Mouse (Mus musculus): ENCODE results near the gene Cyp2d22. TPM values are rescaled to one million over a fixed set of nuclear protein-coding genes. Genes with fewer than 3 reads are reported as not detected.

Cyp2d22 gene
- polyA plus RNA-seq, 1 experiment = 0.06 TPM

- peaks cover 10% of the 10 kb centered on the region for H3K79me2 ChIP-seq (ENCODE audit: control insufficient read depth, insufficient read depth)
- H3K79me3 ChIP-seq (ENCODE audit: low read depth) = no peaks in the 10 kb centered on the region
- no peaks in the 10 kb centered on the region for H3K27me3 ChIP-seq (ENCODE audit: control insufficient read depth, insufficient read depth, insufficient read length)
- TF ChIP-seq MYOD1 (IDR thresholded peaks at IDR 0.05; ENCODE audit: control insufficient read depth, insufficient read length, low read depth) (no peak), MAX (IDR thresholded peaks at IDR 0.05) (no peak), CEBPB (IDR thresholded peaks at IDR 0.05; ENCODE audit: low read depth) (no peak), FOSL1 (IDR thresholded peaks at IDR 0.05; ENCODE audit: insufficient read depth, low read length, poor library complexity, severe bottlenecking) (no peak), CTCF (IDR thresholded peaks at IDR 0.05; ENCODE audit: control insufficient read depth, insufficient read depth, insufficient read length) (no peak), MYOG (IDR thresholded peaks at IDR 0.05; ENCODE audit: control insufficient read depth, extremely low read depth, insufficient read length) (no peak), USF1 (IDR thresholded peaks at IDR 0.05; ENCODE audit: low read depth) (no peak)
- H3K36me3 ChIP-seq (ENCODE audit: control insufficient read depth, insufficient read depth) = peaks cover 9% of the 10 kb centered on the region
- H3ac ChIP-seq (ENCODE audit: control insufficient read depth, insufficient read length, low read depth) = no peak overlapping the region
- no peak overlapping the region for H3K4me3 ChIP-seq (ENCODE audit: insufficient read depth, poor library complexity, severe bottlenecking)
Observed at GRCm38 (mm10) chr15:82339634-82340254, 40.3 kb downstream of the Cyp2d22 start.

DNA sequence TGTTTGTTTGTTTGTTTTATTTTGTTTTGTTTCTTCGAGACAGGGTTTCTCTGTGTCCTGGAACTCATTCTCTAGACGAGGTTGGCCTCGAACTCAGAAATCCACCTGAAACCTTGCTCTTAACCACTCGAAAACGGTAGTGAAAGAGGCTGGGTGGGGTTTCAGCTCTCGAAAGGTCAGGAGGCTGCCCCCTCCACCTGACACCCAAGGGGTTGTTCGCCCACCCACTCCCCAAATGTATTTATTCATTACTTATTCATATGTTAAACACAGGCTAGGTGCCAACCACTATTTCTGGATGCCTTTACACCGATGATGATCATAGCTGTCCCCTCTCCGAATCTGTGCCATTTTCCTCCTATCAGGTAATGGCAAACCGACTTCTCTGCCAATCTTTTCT lies 40.9 kb downstream of the Cyp2d22 start:
- Histone ChIP-seq H3K79me3 (ENCODE audit: low read depth) (no peaks in the 10 kb centered on the region), H3K36me3 (ENCODE audit: control insufficient read depth, insufficient read depth) (peaks cover 14% of the 10 kb centered on the region), H3K4me3 (ENCODE audit: insufficient read depth, poor library complexity, severe bottlenecking) (no peak overlapping the region), H3ac (ENCODE audit: control insufficient read depth, insufficient read length, low read depth) (no peak overlapping the region), H3K79me2 (ENCODE audit: control insufficient read depth, insufficient read depth) (peaks cover 10% of the 10 kb centered on the region), H3K27me3 (ENCODE audit: control insufficient read depth, insufficient read depth, insufficient read length) (no peaks in the 10 kb centered on the region)
- TF ChIP-seq USF1 (IDR thresholded peaks at IDR 0.05; ENCODE audit: low read depth) (no peak), CTCF (IDR thresholded peaks at IDR 0.05; ENCODE audit: control insufficient read depth, insufficient read depth, insufficient read length) (no peak), FOSL1 (IDR thresholded peaks at IDR 0.05; ENCODE audit: insufficient read depth, low read length, poor library complexity, severe bottlenecking) (no peak), MYOD1 (IDR thresholded peaks at IDR 0.05; ENCODE audit: control insufficient read depth, insufficient read length, low read depth) (no peak), CEBPB (IDR thresholded peaks at IDR 0.05; ENCODE audit: low read depth) (no peak), MAX (IDR thresholded peaks at IDR 0.05) (no peak), MYOG (IDR thresholded peaks at IDR 0.05; ENCODE audit: control insufficient read depth, extremely low read depth, insufficient read length) (no peak)

DNA sequence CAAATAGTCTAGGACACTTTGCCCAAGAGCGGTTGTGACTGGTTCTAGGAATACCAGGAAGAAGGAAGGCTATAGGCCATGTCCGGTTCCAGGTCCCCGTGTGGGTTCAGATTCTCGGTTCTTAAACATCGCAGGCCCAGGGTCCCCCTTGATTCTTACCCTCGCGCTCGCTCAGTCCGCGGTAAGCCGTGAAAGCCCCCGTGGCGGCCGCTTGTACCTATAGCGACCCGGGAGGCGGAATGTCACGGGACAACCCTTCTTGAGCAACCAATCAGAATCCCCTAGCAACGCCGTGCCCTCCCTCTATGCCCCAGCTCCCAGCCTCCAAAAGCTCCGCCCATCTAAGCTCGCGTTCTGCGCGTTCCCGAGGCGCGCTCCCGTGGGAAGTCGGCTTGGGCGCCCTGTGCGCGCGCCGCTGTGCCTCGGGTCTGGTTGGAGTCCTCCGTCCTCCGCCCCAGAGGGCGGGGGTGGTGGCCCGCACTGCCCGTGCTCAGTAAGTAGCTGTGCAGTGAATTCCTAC lies 41.4 kb downstream of the Cyp2d22 start, which contains the start of the genes Naga, Pheta2 and Smdt1:
TSS of gene Naga (minus strand) at position 333 of the 520 bp plus-strand sequence.
TSS of gene Pheta2 (plus strand) at position 350 of the 520 bp plus-strand sequence.
TSS of gene Smdt1 (plus strand) at position 367 of the 520 bp plus-strand sequence.
- TF ChIP-seq MYOG (IDR thresholded peaks at IDR 0.05; ENCODE audit: control insufficient read depth, extremely low read depth, insufficient read length) = no peak
- TF ChIP-seq MYOD1 (IDR thresholded peaks at IDR 0.05; ENCODE audit: control insufficient read depth, insufficient read length, low read depth) = no peak
- no peak for TF ChIP-seq CTCF (IDR thresholded peaks at IDR 0.05; ENCODE audit: control insufficient read depth, insufficient read depth, insufficient read length)
- TF ChIP-seq MAX (IDR thresholded peaks at IDR 0.05) = no peak
- no peak for TF ChIP-seq USF1 (IDR thresholded peaks at IDR 0.05; ENCODE audit: low read depth)
- no peak for TF ChIP-seq FOSL1 (IDR thresholded peaks at IDR 0.05; ENCODE audit: insufficient read depth, low read length, poor library complexity, severe bottlenecking)
- no peak for TF ChIP-seq CEBPB (IDR thresholded peaks at IDR 0.05; ENCODE audit: low read depth)
- H3K27me3 ChIP-seq (ENCODE audit: control insufficient read depth, insufficient read depth, insufficient read length) = no peaks in the 10 kb centered on the region
- no peaks in the 10 kb centered on the region for H3K79me3 ChIP-seq (ENCODE audit: low read depth)
- peaks cover 10% of the 10 kb centered on the region for H3K79me2 ChIP-seq (ENCODE audit: control insufficient read depth, insufficient read depth)
- peak within 1 kb of the TSS; percentile 66 for H3K4me3 ChIP-seq (ENCODE audit: insufficient read depth, poor library complexity, severe bottlenecking)
- H3ac ChIP-seq (ENCODE audit: control insufficient read depth, insufficient read length, low read depth) = peak within 1 kb of the TSS; percentile 50
- H3K36me3 ChIP-seq (ENCODE audit: control insufficient read depth, insufficient read depth) = peaks cover 15% of the 10 kb centered on the region

DNA sequence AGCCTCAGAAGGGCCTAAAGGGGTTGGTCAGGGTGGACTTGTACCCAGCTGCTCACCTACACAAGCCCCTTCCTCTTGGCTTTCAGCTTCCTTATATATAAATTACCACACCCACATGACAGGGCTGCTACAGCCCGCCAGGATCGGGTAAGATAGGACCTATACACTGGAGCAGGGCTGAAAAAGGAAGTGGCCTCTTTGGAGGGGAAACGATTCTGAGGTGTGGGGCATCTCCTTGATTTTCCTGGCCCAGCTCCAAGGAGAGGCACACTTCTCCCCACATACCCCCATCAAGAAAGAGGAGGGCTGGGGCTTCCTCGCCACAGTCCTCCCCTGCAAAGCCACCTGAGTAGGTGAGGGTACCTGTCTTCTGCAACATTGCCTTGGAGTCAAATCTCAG lies 42.2 kb downstream of the Cyp2d22 start:
- TF ChIP-seq MYOG (IDR thresholded peaks at IDR 0.05; ENCODE audit: control insufficient read depth, extremely low read depth, insufficient read length) (no peak), MAX (IDR thresholded peaks at IDR 0.05) (no peak), CEBPB (IDR thresholded peaks at IDR 0.05; ENCODE audit: low read depth) (no peak), CTCF (IDR thresholded peaks at IDR 0.05; ENCODE audit: control insufficient read depth, insufficient read depth, insufficient read length) (no peak)
- Histone ChIP-seq H3K27me3 (ENCODE audit: control insufficient read depth, insufficient read depth, insufficient read length) (no peaks in the 10 kb centered on the region), H3K79me3 (ENCODE audit: low read depth) (no peaks in the 10 kb centered on the region)

GRCm38 (mm10) chr15:82336629-82337028 lies 43.4 kb downstream of the Cyp2d22 start:
- TF ChIP-seq CEBPB (IDR thresholded peaks at IDR 0.05; ENCODE audit: low read depth) (no peak), FOSL1 (IDR thresholded peaks at IDR 0.05; ENCODE audit: insufficient read depth, low read length, poor library complexity, severe bottlenecking) (no peak)
- H3K4me3 ChIP-seq (ENCODE audit: insufficient read depth, poor library complexity, severe bottlenecking) = no peak overlapping the region
- H3K79me3 ChIP-seq (ENCODE audit: low read depth) = no peaks in the 10 kb centered on the region
- H3K27me3 ChIP-seq (ENCODE audit: control insufficient read depth, insufficient read depth, insufficient read length) = no peaks in the 10 kb centered on the region
- no peak overlapping the region for H3ac ChIP-seq (ENCODE audit: control insufficient read depth, insufficient read length, low read depth)
- H3K36me3 ChIP-seq (ENCODE audit: control insufficient read depth, insufficient read depth) = peaks cover 15% of the 10 kb centered on the region
- peaks cover 10% of the 10 kb centered on the region for H3K79me2 ChIP-seq (ENCODE audit: control insufficient read depth, insufficient read depth)

More for the DNA sequence above, 42.2 kb downstream of the Cyp2d22 start:
- peak overlapping the region; percentile 66 for H3K4me3 ChIP-seq (ENCODE audit: insufficient read depth, poor library complexity, severe bottlenecking)
- peak overlapping the region; percentile 39 for H3ac ChIP-seq (ENCODE audit: control insufficient read depth, insufficient read length, low read depth)
- peaks cover 10% of the 10 kb centered on the region for H3K79me2 ChIP-seq (ENCODE audit: control insufficient read depth, insufficient read depth)
- H3K36me3 ChIP-seq (ENCODE audit: control insufficient read depth, insufficient read depth) = peaks cover 15% of the 10 kb centered on the region

GRCm38 (mm10) chr15:82335194-82335593 lies 44.9 kb downstream of the Cyp2d22 start:
- H3ac ChIP-seq (ENCODE audit: control insufficient read depth, insufficient read length, low read depth) = no peak overlapping the region
- no peak for TF ChIP-seq CEBPB (IDR thresholded peaks at IDR 0.05; ENCODE audit: low read depth)
- TF ChIP-seq CTCF (IDR thresholded peaks at IDR 0.05; ENCODE audit: control insufficient read depth, insufficient read depth, insufficient read length) = no peak
- TF ChIP-seq MYOG (IDR thresholded peaks at IDR 0.05; ENCODE audit: control insufficient read depth, extremely low read depth, insufficient read length) = no peak
- TF ChIP-seq USF1 (IDR thresholded peaks at IDR 0.05; ENCODE audit: low read depth) = no peak
- peaks cover 15% of the 10 kb centered on the region for H3K36me3 ChIP-seq (ENCODE audit: control insufficient read depth, insufficient read depth)
- H3K79me3 ChIP-seq (ENCODE audit: low read depth) = no peaks in the 10 kb centered on the region
- H3K4me3 ChIP-seq (ENCODE audit: insufficient read depth, poor library complexity, severe bottlenecking) = no peak overlapping the region
- no peaks in the 10 kb centered on the region for H3K27me3 ChIP-seq (ENCODE audit: control insufficient read depth, insufficient read depth, insufficient read length)
- peaks cover 10% of the 10 kb centered on the region for H3K79me2 ChIP-seq (ENCODE audit: control insufficient read depth, insufficient read depth)

All from C2C12 (cell line).